Mouse (Mus musculus) left cerebral cortex, adult 18-20 months (tissue): Measurements from ENCODE around the gene Bmp5. TPM values are rescaled to one million over a fixed set of nuclear protein-coding genes. Genes with fewer than 3 reads are reported as not detected.

Experiments
- DNase-seq, 2 experiments: peaks; one replicate each; pipeline ENCODE4 v3.0.0; 2021 to 2022; ENCODE audit warnings: low spot score in 2 of 2, mixed read lengths in 1 of 2
- total RNA-seq, 2 experiments: library from RNA; stranded (reverse); gene quantifications; 2 replicates each; pipeline ENCODE4 v1.2.3; 2021

Gene Bmp5
- total RNA-seq, 2 experiments from 2014 or later: 1.7 to 1.9 TPM

- DNase-seq: no peak
Observed at GRCm38 (mm10) chr9:75839450-75839849, 64.3 kb downstream of the Bmp5 start.

- no peak for DNase-seq
Observed at GRCm38 (mm10) chr9:75840841-75841240, 65.7 kb downstream of the Bmp5 start.

GRCm38 (mm10) chr9:75846010-75846409 is 70.8 kb downstream of the Bmp5 start:
- no peak for DNase-seq

- no peak for DNase-seq
Observed at GRCm38 (mm10) chr9:75850670-75851228, 75.6 kb downstream of the Bmp5 start.

GRCm38 (mm10) chr9:75858161-75858560 is 83.0 kb downstream of the Bmp5 start:
- DNase-seq: no peak

- no peak for DNase-seq
Observed at GRCm38 (mm10) chr9:75858939-75859338, 83.8 kb downstream of the Bmp5 start.

- no peak for DNase-seq
Observed at GRCm38 (mm10) chr9:75870332-75871177, 95.4 kb downstream of the Bmp5 start.

- DNase-seq: no peak
Observed at GRCm38 (mm10) chr9:75876333-75876732, 101.2 kb downstream of the Bmp5 start.

GRCm38 (mm10) chr9:75883481-75884190 is 108.5 kb downstream of the Bmp5 start:
- no peak for DNase-seq

- DNase-seq: no peak
Observed at GRCm38 (mm10) chr9:75886801-75887544, 111.8 kb downstream of the Bmp5 start.

- DNase-seq: no peak
Observed at GRCm38 (mm10) chr9:75896918-75897317, 121.8 kb downstream of the Bmp5 start.

- DNase-seq: no peak
Observed at GRCm38 (mm10) chr9:75898022-75898421, 122.9 kb downstream of the Bmp5 start.

GRCm38 (mm10) chr9:75901219-75901618 is 126.1 kb downstream of the Bmp5 start:
- DNase-seq: no peak

GRCm38 (mm10) chr9:75905497-75905896 is 130.3 kb downstream of the Bmp5 start:
- no peak for DNase-seq

- no peak for DNase-seq
Observed at GRCm38 (mm10) chr9:75910112-75910799, 135.1 kb downstream of the Bmp5 start.

GRCm38 (mm10) chr9:75911542-75911941 is 136.4 kb downstream of the Bmp5 start:
- no peak for DNase-seq

GRCm38 (mm10) chr9:75916027-75916426 is 140.9 kb downstream of the Bmp5 start:
- no peak for DNase-seq

- no peak for DNase-seq
Observed at GRCm38 (mm10) chr9:75927196-75927880, 152.2 kb downstream of the Bmp5 start.

GRCm38 (mm10) chr9:75928068-75928467 is 152.9 kb downstream of the Bmp5 start:
- no peak for DNase-seq

- no peak for DNase-seq
Observed at GRCm38 (mm10) chr9:75944663-75945062, 169.5 kb downstream of the Bmp5 start.
